Mouse (Mus musculus): ENCODE measurements at regions not wholly inside any gene's neighbourhood (a gene's known extent, or its start where the extent isn't known, plus 50 kb on each side); places are given as distances from the start of the nearest gene placed in this dataset.

- DNase-seq: no peak
Observed at GRCm38 (mm10) chr12:48713646-48714045, 668.8 kb upstream of the Foxg1 start.

- DNase-seq: no peak
Observed at GRCm38 (mm10) chr12:48729851-48730250, 652.6 kb upstream of the Foxg1 start.

- DNase-seq: no peak
Observed at GRCm38 (mm10) chr12:48758805-48759396, 623.6 kb upstream of the Foxg1 start.

Measured in right cerebral cortex, adult 18-20 months (tissue).